Mouse (Mus musculus) cerebellum, postnatal 25 days (tissue): ENCODE measurements around the gene Jarid2.
"Not testable (repeated sequence)": the region's sequence is repeated elsewhere in the genome, so short reads cannot be mapped to it uniquely, and the experiment has no call there.

Source experiments
- DNase-seq, 2 experiments: peaks; one replicate each; pipeline ENCODE4 v3.0.0; 2021; ENCODE audit warnings: mixed read lengths in 2 of 2

Gene Jarid2

GRCm38 (mm10) chr13:44729424-44729971, at the start of gene Jarid2:
Gene Jarid2, plus strand, starts transcription at chr13:44729474.
- DNase-seq = peak; percentile 70 to 74

DNA sequence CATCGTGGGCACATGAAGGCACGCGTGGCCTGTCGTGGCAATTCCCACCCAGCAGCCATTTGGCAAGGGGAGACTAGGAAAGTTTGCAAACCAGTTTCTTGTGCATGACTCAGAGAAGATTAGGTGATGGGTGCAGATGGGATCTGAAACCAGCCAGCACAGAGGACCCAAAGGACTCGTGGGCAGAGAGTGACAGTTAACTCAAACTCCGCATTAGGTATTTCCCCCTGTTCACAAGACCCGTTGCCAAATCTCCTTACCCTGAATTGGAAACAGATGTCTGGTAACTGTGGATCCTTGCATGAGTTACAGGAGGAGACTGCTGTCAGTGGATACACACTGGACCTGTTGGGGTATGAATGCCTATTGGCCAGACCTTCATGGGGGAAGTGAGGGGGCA, 48.2 kb upstream of the Jarid2 start:
- no peak for DNase-seq

DNA sequence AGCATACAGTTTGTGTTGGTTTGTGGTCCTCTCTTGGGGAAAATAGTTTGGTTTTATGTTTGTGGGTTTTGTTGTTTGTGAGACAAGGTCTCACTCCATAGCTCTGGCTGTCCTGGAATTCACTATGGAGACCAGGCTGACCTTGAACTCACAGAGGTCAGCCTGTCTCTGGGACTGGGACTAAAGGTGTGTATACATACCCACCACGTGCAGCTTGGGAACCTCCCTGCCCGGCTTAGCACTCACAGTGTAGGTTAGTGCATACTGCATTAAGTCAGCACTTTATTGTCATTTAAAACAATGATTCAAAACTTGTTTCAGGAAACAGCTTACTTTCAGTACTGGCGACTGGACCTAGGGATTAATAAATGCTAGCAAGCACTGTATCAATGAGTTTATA, 41.1 kb upstream of the Jarid2 start:
- no peak for DNase-seq

DNA sequence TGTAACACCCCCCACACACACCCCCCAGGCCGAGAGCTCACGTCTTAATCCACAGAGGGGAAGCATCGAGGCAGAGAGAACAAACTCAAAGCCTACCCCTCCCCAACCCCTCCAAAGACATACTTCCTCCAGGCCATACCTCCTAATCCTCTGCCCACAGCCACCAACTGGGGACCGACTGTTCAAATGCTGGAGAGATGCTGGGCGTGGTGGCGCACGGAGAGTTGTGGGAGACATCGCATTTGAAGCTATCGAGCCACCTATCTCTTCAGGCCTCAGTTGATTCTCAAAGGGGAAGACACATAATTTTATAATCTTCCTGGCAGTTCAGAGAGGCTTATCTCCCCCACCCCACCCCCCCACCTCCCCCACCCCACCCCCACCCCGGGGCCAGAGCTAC, 31.6 kb upstream of the Jarid2 start:
- DNase-seq = no peak

GRCm38 (mm10) chr13:44704036-44704801, 25.1 kb upstream of the Jarid2 start:
- no peak for DNase-seq

DNA sequence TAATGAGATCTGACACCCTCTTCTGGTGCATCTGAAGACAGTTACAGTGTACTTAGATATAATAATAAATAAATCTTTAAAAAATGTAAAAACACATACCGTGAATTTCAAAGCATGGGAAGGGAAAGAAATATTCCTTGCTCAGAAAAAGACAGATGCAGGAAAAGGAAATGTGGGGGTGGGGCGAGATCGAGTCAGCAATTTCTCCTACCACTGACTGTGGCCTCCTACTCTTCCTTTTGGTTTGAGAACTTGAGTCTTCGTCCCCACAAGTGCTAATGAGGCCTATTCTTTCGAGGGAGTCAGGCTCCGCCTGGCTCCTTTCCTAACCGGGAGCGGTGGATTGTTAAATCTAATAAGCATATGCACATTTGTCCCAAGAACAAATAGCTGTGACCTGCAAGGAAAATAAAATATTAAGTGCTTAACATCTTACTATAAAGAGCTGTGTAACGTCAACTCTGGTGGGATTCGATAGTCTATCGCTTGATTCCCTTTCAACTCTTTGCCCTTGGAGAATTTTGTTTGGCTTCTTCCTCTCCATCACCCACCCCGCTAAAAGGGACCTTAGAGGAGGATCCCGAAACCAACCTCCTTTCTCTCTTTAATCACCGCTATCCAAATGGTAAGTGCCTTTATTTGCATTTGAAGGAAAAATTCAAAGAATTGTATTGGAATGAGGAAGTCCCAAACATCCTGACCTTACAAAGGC, 24.1 kb upstream of the Jarid2 start:
- no peak for DNase-seq

GRCm38 (mm10) chr13:44705743-44706044, 23.6 kb upstream of the Jarid2 start:
- no peak for DNase-seq

DNA sequence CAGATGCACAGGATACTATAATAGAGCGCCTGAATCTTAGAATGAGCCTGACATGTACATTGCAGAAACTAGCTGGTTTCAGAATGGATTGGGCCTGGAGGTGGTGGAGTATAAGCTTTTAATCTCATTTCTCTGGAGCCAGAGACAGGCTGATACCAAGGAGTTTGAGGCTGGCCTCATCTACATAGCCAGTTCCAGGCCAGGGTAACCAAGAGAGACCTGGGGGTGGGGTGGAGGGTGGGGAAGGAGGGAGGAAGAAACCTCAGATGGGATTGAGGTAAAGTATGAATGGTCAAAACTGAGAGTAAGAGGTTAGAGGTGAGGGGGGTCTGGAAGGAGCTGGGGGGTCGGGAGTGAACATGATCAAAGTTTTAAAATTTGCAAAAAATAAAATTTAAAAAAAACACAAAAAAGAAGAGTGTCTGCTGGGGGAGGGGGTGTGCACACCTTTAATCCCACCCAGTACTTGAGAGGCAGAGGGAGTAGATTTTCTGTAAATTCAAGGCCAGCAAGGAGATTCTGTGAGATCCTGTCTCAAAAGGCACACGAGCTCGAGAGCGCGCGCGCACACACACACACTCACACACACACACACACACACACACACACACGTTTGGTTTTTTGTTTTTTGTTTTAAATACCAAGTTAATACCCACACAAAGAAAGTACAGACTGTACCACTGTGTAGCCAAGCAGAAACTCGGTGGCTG, 22.9 kb upstream of the Jarid2 start:
- DNase-seq = no peak

GRCm38 (mm10) chr13:44707176-44707575, 22.1 kb upstream of the Jarid2 start:
- no peak for DNase-seq

DNA sequence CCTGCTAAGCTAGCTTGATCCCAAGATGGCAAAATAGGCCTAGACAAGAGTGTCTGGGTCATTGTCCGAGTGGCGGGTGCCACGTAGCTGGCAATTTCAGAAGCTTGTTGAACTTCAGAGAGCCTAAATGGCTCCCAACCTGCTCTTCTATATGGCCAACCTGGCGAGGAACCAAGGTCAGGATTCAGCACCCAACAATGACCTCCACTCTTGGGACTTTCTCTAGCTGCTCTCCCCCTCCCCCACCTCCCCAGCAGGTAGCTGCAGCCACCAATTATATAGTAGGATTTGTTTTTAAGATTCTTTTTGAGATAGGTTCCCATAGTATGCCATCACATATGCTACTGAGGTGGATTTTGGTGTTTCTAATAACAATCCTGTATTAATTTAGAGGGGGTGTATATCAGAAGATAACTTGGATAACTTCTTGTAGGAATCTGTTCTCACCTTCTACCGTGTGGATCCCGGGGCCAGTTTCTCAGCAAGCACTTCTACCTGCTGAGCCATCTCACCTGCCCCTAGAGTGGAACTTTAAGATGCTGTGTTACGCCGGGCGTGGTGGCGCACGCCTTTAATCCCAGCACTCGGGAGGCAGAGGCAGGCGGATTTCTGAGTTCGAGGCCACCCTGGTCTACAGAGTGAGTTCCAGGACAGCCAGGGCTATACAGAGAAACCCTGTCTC, 20.8 kb upstream of the Jarid2 start:
- DNase-seq = no peak

DNA sequence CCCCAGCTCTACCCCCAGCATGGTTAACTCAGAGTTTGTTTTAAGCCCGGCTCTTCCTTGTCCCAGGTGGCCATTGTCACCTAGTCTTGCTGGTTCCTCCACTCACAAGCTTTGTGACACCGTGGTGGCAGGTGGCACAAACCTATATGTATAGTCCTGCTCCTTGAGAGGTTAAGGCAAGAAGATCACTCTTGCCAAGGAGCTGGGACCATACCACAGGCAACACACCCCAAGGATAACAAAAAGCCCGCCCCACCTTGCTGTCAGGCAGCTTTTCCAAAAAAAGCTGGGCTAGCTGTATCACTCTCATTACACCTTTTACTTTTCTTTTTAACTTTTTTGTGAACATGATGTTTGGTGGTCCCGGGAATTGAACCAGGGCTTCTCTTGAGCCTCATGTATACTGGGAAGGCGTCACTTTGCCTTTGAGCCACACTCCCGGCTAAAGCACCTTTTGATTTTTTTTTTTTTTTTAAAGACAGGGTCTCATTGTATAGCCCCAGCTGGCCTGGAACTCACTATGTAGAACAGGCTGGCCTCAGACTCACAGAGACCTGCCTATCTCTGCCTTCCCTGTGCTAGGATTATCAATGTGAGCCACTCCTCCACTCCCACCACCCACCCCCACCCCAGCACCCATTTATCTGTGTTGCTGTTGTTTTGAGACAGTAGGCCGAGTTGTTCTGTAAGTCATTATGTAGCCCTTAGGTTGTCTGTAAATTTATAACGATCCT, 19.4 kb upstream of the Jarid2 start:
- DNase-seq = no peak

GRCm38 (mm10) chr13:44711062-44711461, 18.2 kb upstream of the Jarid2 start:
- DNase-seq = no peak

DNA sequence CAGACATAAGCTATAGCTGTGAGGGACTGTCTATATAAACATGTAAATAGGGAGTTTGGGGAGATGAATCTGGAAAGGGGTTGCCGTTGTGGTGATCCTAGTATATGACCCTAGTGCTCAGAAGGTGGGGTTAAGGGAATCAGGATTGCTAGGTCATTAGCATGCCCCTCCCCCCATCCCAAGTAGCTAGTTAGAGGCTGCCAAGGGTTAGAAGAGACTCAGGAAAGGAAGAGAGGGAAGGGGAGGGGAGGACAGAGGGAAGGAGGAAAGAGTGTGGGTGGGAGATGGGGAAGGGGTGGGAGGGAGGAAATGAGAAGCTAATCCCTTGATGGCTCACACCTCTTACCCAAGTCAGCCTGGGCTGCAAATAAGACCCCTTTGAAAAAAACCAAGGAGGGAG, 17.4 kb upstream of the Jarid2 start:
- no peak for DNase-seq

DNA sequence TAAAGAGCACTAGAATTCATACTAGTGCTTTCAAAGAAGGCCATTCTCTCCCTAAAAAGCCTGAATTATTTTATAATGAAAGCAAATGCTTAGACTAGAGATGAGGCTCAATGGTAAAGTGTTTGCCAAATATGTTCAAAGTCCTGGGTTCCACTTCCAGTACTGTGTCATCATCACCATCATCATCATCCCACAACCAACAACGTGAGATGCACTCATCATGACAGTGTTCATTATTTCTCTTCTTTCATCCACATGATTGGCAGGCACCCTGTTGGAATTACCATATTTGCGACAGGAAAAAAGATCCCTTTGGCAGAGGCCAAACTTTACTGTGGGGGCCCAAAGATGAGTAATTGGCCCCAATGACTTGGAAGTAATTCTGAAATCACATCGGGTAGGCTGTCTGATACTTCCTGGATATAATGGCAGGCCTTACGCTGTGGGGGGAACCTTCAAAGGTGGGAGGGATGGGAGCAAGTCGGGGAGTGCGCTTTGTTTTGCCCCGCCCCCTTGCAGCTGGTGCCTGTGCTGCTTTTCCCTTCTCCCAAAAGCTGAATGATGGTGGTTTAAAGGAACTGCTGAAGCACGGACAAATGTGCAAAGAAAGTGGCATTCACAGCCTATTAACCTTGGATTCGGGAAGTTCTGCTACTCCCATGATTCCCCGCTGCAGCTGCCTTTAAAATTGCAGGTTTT, 13.9 kb upstream of the Jarid2 start:
- DNase-seq = no peak

DNA sequence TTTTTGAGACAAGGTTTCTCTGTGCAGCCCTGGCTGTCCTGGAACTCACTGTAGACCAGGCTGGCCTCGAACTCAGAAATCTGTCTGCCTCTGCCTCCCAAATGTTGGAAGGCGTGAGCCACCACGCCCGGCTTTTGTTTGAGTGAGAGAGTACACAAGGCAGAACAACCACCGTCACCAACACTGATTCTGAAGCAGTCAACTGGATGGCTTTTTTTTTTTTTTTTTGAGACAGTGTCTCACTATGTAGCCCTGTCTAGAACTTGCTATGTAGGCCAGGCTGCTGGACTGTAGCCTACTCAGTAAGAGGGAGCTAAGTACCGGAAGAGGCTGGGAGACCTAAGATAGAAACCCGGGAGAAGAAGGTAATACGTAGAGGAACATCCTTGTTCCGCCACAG, 11.4 kb upstream of the Jarid2 start:
- no peak for DNase-seq

GRCm38 (mm10) chr13:44718465-44718864, 10.8 kb upstream of the Jarid2 start:
- DNase-seq = not testable (repeated sequence)

- DNase-seq = no peak
These were observed 9.2 kb upstream of the Jarid2 start for GRCm38 (mm10) chr13:44720094-44720493.

- DNase-seq = no peak
These were observed 7.3 kb upstream of the Jarid2 start for GRCm38 (mm10) chr13:44721891-44722547.

DNA sequence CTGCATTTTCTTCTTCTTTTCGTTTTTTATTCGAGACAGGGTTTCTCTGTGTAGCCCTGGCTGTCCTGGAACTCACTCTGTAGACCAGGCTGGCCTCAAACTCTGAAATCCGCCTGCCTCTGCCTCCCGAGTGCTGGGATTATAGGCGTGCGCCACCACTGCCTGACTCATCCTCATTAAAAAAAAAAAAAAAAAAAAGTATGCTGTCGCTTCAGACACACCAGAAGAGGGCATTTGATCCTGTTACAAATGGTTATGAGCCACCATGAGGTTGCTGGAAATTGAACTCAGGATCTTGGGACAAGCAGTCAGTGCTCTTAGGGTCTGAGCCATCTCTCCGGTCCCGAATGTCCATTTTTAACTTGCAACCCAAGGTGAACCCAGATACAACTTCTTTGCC, 5.8 kb upstream of the Jarid2 start:
- DNase-seq = not testable (repeated sequence)

GRCm38 (mm10) chr13:44728145-44728880, 961 bp upstream of the Jarid2 start:
- no peak for DNase-seq
